Comparison of ENCODE assay signal across 21 mouse cellular contexts in the genomic region with DNA sequence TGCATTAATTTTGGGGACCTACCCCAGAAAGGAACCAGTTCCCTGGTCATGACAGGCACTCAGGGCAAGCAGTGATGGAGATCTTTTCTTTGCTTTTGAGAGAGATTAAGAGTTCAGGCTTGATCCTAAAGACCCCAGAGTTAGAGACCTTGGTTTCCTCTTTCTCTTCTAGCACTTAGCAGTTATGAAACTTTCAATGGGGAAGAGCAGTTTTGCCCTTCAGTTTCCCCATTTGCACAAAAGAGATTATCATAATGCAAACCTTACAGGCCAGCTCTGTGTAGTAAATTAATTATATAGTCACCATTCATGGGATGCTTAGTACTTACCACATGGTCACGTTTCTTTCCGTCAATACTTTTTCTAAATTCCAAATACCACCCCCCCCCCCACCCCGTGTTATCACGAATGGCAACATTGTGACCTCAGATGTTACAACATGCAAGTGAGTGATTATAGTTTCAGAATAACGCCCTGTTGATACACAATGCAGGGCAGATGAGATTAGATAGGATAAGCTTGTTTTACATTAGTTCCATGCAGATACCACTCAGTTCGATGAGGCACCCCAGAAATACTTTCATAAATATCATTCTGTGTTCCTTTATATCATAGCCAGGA. TPM values are rescaled to one million over a fixed set of nuclear protein-coding genes. Genes with fewer than 3 reads are reported as not detected.
DNase-seq lines count a peak whose midpoint lies in the region; ATAC-seq and TF ChIP-seq lines count a peak whose summit lies in the region.
"Had no signal": no experiment of that assay in that cellular context is flagged by ENCODE, and none has a peak within 500 bp of the region (broad histone marks: within the 10 kb centered on the region; RNA-seq: fewer than 3 reads in every experiment).

No protein-coding gene starts in this region.

- no peaks in the 10 kb centered on the region for H3K9me3 ChIP-seq in liver, embryonic 12.5 days (replicated peaks)
- H3K9me3 ChIP-seq in forebrain, embryonic 11.5 days (ENCODE audit: control insufficient read depth, low read length) = no peaks in the 10 kb centered on the region
- no peaks in the 10 kb centered on the region for H3K9me3 ChIP-seq in neural tube, embryonic 15.5 days (replicated peaks)
- H3K9me3 ChIP-seq: embryonic facial prominence, embryonic 12.5 days; forebrain, embryonic 13.5 days; kidney, embryonic 15.5 days; midbrain, embryonic 10.5 days had no signal

- H3K4me2 ChIP-seq in liver, embryonic 12.5 days = peak overlapping the region; percentile 19
- no peak overlapping the region for H3K4me2 ChIP-seq in forebrain, embryonic 11.5 days (ENCODE audit: low read depth, low read length, severe bottlenecking)
- no peak overlapping the region for H3K4me2 ChIP-seq in neural tube, embryonic 15.5 days
- H3K4me2 ChIP-seq: embryonic facial prominence, embryonic 12.5 days; forebrain, embryonic 13.5 days; heart, embryonic 11.5 days; kidney, embryonic 15.5 days had no signal

- no peaks in the 10 kb centered on the region for H3K36me3 ChIP-seq in liver, embryonic 12.5 days
- no peaks in the 10 kb centered on the region for H3K36me3 ChIP-seq in forebrain, embryonic 11.5 days (ENCODE audit: control insufficient read depth, insufficient read depth, low read length)
- no peaks in the 10 kb centered on the region for H3K36me3 ChIP-seq in neural tube, embryonic 15.5 days
- H3K36me3 ChIP-seq: embryonic facial prominence, embryonic 12.5 days; kidney, embryonic 15.5 days; midbrain, embryonic 10.5 days had no signal

- WGBS in bone marrow, adult 2 months = 23% methylated on average over 6 of the region's 6 CpGs
- 20% methylated on average over 6 of the region's 6 CpGs for WGBS in liver, embryonic 12.5 days (ENCODE audit: insufficient replicate concordance)
- WGBS in forebrain, embryonic 11.5 days = 84% methylated on average over 6 of the region's 6 CpGs
- WGBS in neural tube, embryonic 15.5 days = 86% methylated on average over 6 of the region's 6 CpGs

- no peak for TF ChIP-seq POLR2A in bone marrow, adult 2 months (IDR thresholded peaks at IDR 0.05; ENCODE audit: borderline replicate concordance, control insufficient read depth, low read depth, low read length)

- ATAC-seq in liver, embryonic 12.5 days = peak; percentile 79
- ATAC-seq in megakaryocyte, adult 5-6 weeks (ENCODE audit: poor library complexity, severe bottlenecking) = peak; percentile 70
- ATAC-seq in forebrain, embryonic 11.5 days (replicated peaks; ENCODE audit: low FRiP score) = no peak
- ATAC-seq in neural tube, embryonic 15.5 days (ENCODE audit: low FRiP score) = no peak
- ATAC-seq: forebrain, embryonic 13.5 days; hindbrain, postnatal 0 days had no signal

- H3K4me1 ChIP-seq in bone marrow, adult 2 months (ENCODE audit: control insufficient read depth, insufficient read depth, low read length) = peaks cover 2% of the 10 kb centered on the region; the same call in 1 of the 2 replicates
- H3K4me1 ChIP-seq in liver, embryonic 12.5 days = peaks cover 59% of the 10 kb centered on the region
- no peaks in the 10 kb centered on the region for H3K4me1 ChIP-seq in forebrain, embryonic 11.5 days (replicated peaks; ENCODE audit: control insufficient read depth, insufficient read depth, low read length)
- H3K4me1 ChIP-seq in neural tube, embryonic 15.5 days = no peaks in the 10 kb centered on the region
- H3K4me1 ChIP-seq: embryonic facial prominence, embryonic 12.5 days; forebrain, embryonic 13.5 days; kidney, embryonic 15.5 days; midbrain, embryonic 10.5 days had no signal

- H3K27ac ChIP-seq in bone marrow, adult 2 months (ENCODE audit: control insufficient read depth, insufficient read depth, low read depth, low read length, poor library complexity) = peak overlapping the region; percentile 55; the same call in 1 of the 2 replicates
- H3K27ac ChIP-seq in liver, embryonic 12.5 days = peak overlapping the region; percentile 56
- H3K27ac ChIP-seq in forebrain, embryonic 11.5 days (ENCODE audit: low read depth, low read length) = no peak overlapping the region
- no peak overlapping the region for H3K27ac ChIP-seq in neural tube, embryonic 15.5 days (replicated peaks)
- H3K27ac ChIP-seq: embryonic facial prominence, embryonic 12.5 days; forebrain, embryonic 13.5 days; gastrocnemius, adult 2 months; hindbrain, postnatal 0 days; kidney, embryonic 15.5 days; midbrain, embryonic 10.5 days; stomach, postnatal 0 days had no signal

- TF ChIP-seq CTCF in bone marrow, adult 2 months (IDR thresholded peaks at IDR 0.05; ENCODE audit: control insufficient read depth, insufficient read depth, low read length) = no peak

- no peaks in the 10 kb centered on the region for H3K27me3 ChIP-seq in liver, embryonic 12.5 days (replicated peaks)
- H3K27me3 ChIP-seq in forebrain, embryonic 11.5 days (ENCODE audit: control insufficient read depth, insufficient read depth, low read length) = no peaks in the 10 kb centered on the region
- no peaks in the 10 kb centered on the region for H3K27me3 ChIP-seq in neural tube, embryonic 15.5 days (replicated peaks)
- H3K27me3 ChIP-seq: embryonic facial prominence, embryonic 12.5 days; forebrain, embryonic 13.5 days; kidney, embryonic 15.5 days had no signal

- H3K4me3 ChIP-seq in bone marrow, adult 2 months (replicated peaks; ENCODE audit: control insufficient read depth, low read depth, low read length) = no peak overlapping the region
- no peak overlapping the region for H3K4me3 ChIP-seq in liver, embryonic 12.5 days
- H3K4me3 ChIP-seq in forebrain, embryonic 11.5 days (ENCODE audit: low read depth, low read length) = no peak overlapping the region
- H3K4me3 ChIP-seq in neural tube, embryonic 15.5 days (replicated peaks) = no peak overlapping the region
- H3K4me3 ChIP-seq: embryonic facial prominence, embryonic 12.5 days; forebrain, embryonic 13.5 days; gastrocnemius, adult 2 months; kidney, embryonic 15.5 days; midbrain, embryonic 10.5 days had no signal

- DNase-seq in A20 (ENCODE audit: low read depth, low spot score) = peak; percentile 36
- no peak for DNase-seq in forebrain, embryonic 11.5 days (ENCODE audit: low spot score)
- DNase-seq in adrenal gland, postnatal 4 days (ENCODE audit: low spot score in 2 of 2) = no peak
- DNase-seq: adrenal gland, postnatal 14 days; cerebellum, adult 11 months; gastrocnemius, adult 2 months; kidney, adult 11 months; thymus, adult 2 months; thymus, postnatal 4 days had no signal

- no peak overlapping the region; the same call in 1 of the 2 replicates for H3K9ac ChIP-seq in liver, embryonic 12.5 days
- H3K9ac ChIP-seq in forebrain, embryonic 11.5 days (ENCODE audit: low read length) = no peak overlapping the region
- H3K9ac ChIP-seq in neural tube, embryonic 15.5 days (replicated peaks) = no peak overlapping the region
- H3K9ac ChIP-seq: embryonic facial prominence, embryonic 12.5 days; forebrain, embryonic 13.5 days; kidney, embryonic 15.5 days had no signal

RNA-seq across cellular contexts. Expression of gene Aqp9, which starts 10.9 kb away (rescaled TPM):
- polyA plus RNA-seq in bone marrow, adult 2 months (2011; ENCODE audit: insufficient read depth, insufficient read length, low replicate concordance, missing spikeins) = 14.1 and 17.7 TPM in 2 replicates
- polyA plus RNA-seq in liver, embryonic 12.5 days (2016; fragmentation: Nextera tagmentation; extraction: Ambion mirVana) = 10.1 and 10.3 TPM in 2 replicates
- 12.4 and 15.5 TPM in 2 replicates for total RNA-seq in megakaryocyte, adult 5-6 weeks (2015)
- total RNA-seq in megakaryocyte, adult 5-6 weeks (2017) = 13.0 and 16.7 TPM in 2 replicates
- polyA plus RNA-seq in forebrain, embryonic 11.5 days (2014; fragmentation: Nextera tagmentation; extraction: Ambion mirVana) = 0.09 and 0.20 TPM in 2 replicates
- total RNA-seq in adrenal gland, postnatal 4 days (2021) = 10 to 100 TPM in 1 of 2 experiments, 1 to 10 TPM in 1; 1.0 to 15.7 TPM
- polyA plus RNA-seq in neural tube, embryonic 15.5 days (2015; fragmentation: Nextera tagmentation; extraction: Ambion mirVana) = 0.97 and 1.1 TPM in 2 replicates
- total RNA-seq: gastrocnemius, adult 2 months had no signal
- polyA plus RNA-seq: embryonic facial prominence, embryonic 12.5 days had no signal

RNA-seq across cellular contexts. Expression of gene Aldh1a2, which starts 36.2 kb away (rescaled TPM):
- 1.5 and 1.9 TPM in 2 replicates for polyA plus RNA-seq in bone marrow, adult 2 months (2011; ENCODE audit: insufficient read depth, insufficient read length, low replicate concordance, missing spikeins)
- 6.2 and 6.7 TPM in 2 replicates for polyA plus RNA-seq in liver, embryonic 12.5 days (2016; fragmentation: Nextera tagmentation; extraction: Ambion mirVana)
- total RNA-seq in megakaryocyte, adult 5-6 weeks (2015) = 0.11 TPM in 1 of 2 replicates, not detected in the other
- 0.08 and 0.11 TPM in 2 replicates for total RNA-seq in megakaryocyte, adult 5-6 weeks (2017)
- polyA plus RNA-seq in forebrain, embryonic 11.5 days (2014; fragmentation: Nextera tagmentation; extraction: Ambion mirVana) = 1.2 and 1.6 TPM in 2 replicates
- total RNA-seq in adrenal gland, postnatal 4 days (2021) = 10 to 100 TPM; 49.7 to 64.0 TPM
- 49.5 and 61.3 TPM in 2 replicates for polyA plus RNA-seq in neural tube, embryonic 15.5 days (2015; fragmentation: Nextera tagmentation; extraction: Ambion mirVana)
- total RNA-seq: neutrophil, adult 5-6 weeks had no signal

Comparison
In these comparisons a context has a peak if more than half of its experiments do, and no peak if none do; other contexts are left out.
1. H3K27ac ChIP-seq: peak in bone marrow, adult 2 months (single experiment) and liver, embryonic 12.5 days (single experiment); none in forebrain, embryonic 11.5 days (single experiment) and neural tube, embryonic 15.5 days (single experiment).
2. ATAC-seq: peak in liver, embryonic 12.5 days (single experiment) and megakaryocyte, adult 5-6 weeks (single experiment); none in forebrain, embryonic 11.5 days (single experiment) and neural tube, embryonic 15.5 days (single experiment).